8 mouse cellular contexts compared by ENCODE assay signal in genomic region chr3:63297787-63298186, GRCm38 (mm10). TPM values are rescaled to one million over a fixed set of nuclear protein-coding genes. Genes with fewer than 3 reads are reported as not detected.
A peak's percentile ranks its signal among the peaks of the same experiment; 100 is the strongest.
DNase-seq lines count a peak whose midpoint lies in the region; ATAC-seq lines count a peak whose summit lies in the region.

No protein-coding gene starts in this region.

- H3K36me3 ChIP-seq in forebrain, embryonic 16.5 days (ENCODE audit: control insufficient read depth, insufficient read depth): no peaks in the 10 kb centered on the region

- H3K9me3 ChIP-seq in forebrain, embryonic 16.5 days (ENCODE audit: control insufficient read depth, low read length): no peaks in the 10 kb centered on the region

- peak; percentile 86 for DNase-seq in NIH3T3 (ENCODE audit: low read depth)
- DNase-seq in brain, adult 2 months (ENCODE audit: low read depth, low spot score): peak; percentile 90
- peak; percentile 78 for DNase-seq in heart, postnatal 4 days
- peak; percentile 22 to 50 for DNase-seq in layer of hippocampus, adult 8-10 months (ENCODE audit: low spot score in 2 of 2)
- DNase-seq in lung, postnatal 10 days: peak; percentile 81
- DNase-seq in right cerebral cortex, postnatal 4 days: peak; percentile 74

- WGBS in forebrain, embryonic 16.5 days: 6% methylated on average over 6 of the region's 6 CpGs

- H3K4me2 ChIP-seq in forebrain, embryonic 16.5 days (ENCODE audit: low read length): no peak overlapping the region

- no peak overlapping the region for H3K27ac ChIP-seq in forebrain, embryonic 16.5 days (ENCODE audit: low read length)

- H3K9ac ChIP-seq in forebrain, embryonic 16.5 days (replicated peaks; ENCODE audit: low read depth, low read length): no peak overlapping the region

- no peaks in the 10 kb centered on the region for H3K27me3 ChIP-seq in forebrain, embryonic 16.5 days (replicated peaks; ENCODE audit: control insufficient read depth, insufficient read depth, low read length)

- ATAC-seq in forebrain, embryonic 16.5 days: peak; percentile 47
- ATAC-seq in erythroid progenitor cell, adult 5-6 weeks (replicated peaks; ENCODE audit: low FRiP score, poor library complexity, severe bottlenecking): no peak

- H3K4me3 ChIP-seq in forebrain, embryonic 16.5 days (replicated peaks; ENCODE audit: low read length): no peak overlapping the region

- H3K4me1 ChIP-seq in forebrain, embryonic 16.5 days (replicated peaks; ENCODE audit: control insufficient read depth, insufficient read depth, low read length): peaks cover 9% of the 10 kb centered on the region; the same call in 1 of the 2 replicates

RNA-seq across cellular contexts. Expression of gene Mme, which starts 56.5 kb away (rescaled TPM):
- 3.5 and 4.2 TPM in 2 replicates for polyA plus RNA-seq in forebrain, embryonic 16.5 days (2015; fragmentation: Nextera tagmentation; extraction: Ambion mirVana)
- 1 to 10 TPM; 3.5 to 4.2 TPM for total RNA-seq in heart, postnatal 4 days (2021)
- 1 to 10 TPM; 1.8 to 7.8 (median 4.1) TPM for total RNA-seq in layer of hippocampus, adult 8-10 months (2022)
- 1.4 TPM in 1 of 2 replicates, not detected in the other for total RNA-seq in erythroid progenitor cell, adult 5-6 weeks (2015; ENCODE audit: low replicate concordance)
- 0.13 TPM in 1 of 2 replicates, not detected in the other for total RNA-seq in erythroid progenitor cell, adult 5-6 weeks (2017; ENCODE audit: low replicate concordance)

Comparison
In these comparisons a context has a peak if more than half of its experiments do, and no peak if none do; other contexts are left out.
1. DNase-seq: peak in every context shown above with its lines; median percentile 90 in brain, adult 2 months; 86 in NIH3T3; 81 in lung, postnatal 10 days; 78 in heart, postnatal 4 days; 74 in right cerebral cortex, postnatal 4 days; 36 in layer of hippocampus, adult 8-10 months.